In the genomic region with DNA sequence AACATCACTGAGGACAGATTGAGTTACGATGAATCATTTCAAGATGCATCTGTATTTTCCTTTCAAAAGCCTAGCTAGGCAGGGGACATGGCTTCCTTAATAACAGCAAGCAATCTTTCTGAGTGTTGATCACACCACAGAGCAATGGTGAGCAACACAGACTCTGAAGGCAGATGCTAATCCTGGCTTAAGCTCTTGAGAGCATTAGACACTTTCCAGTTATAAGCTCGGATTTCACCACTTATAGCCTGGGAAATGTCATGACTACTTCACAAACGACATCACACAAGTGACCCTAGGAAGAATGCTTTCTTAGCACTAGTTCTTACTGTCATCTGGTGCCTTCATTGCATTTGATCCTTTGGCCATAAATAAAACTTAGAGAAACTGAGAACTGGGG, we compare ENCODE assay signal across 28 mouse cellular contexts. TPM values are rescaled to one million over a fixed set of nuclear protein-coding genes. Genes with fewer than 3 reads are reported as not detected.
DNase-seq lines count a peak whose midpoint lies in the region; ATAC-seq and TF ChIP-seq lines count a peak whose summit lies in the region.
"Had no signal": no experiment of that assay in that cellular context is flagged by ENCODE, and none has a peak within 500 bp of the region (broad histone marks: within the 10 kb centered on the region; RNA-seq: fewer than 3 reads in every experiment).

No protein-coding gene starts in this region.

- no peak for TF ChIP-seq EP300 in lung, postnatal 0 days (IDR thresholded peaks at IDR 0.05)

- ATAC-seq in Patski = peak; percentile 35
- ATAC-seq in lung, postnatal 0 days = no peak
- ATAC-seq: CD4-positive, CD25-positive, alpha-beta regulatory T cell, adult 4 months; forebrain, embryonic 13.5 days; forebrain, embryonic 15.5 days; forebrain, postnatal 0 days had no signal

- H3K27ac ChIP-seq in forebrain, embryonic 10.5 days = no peak overlapping the region
- H3K27ac ChIP-seq in lung, postnatal 0 days (ENCODE audit: low read length) = no peak overlapping the region
- H3K27ac ChIP-seq: embryonic facial prominence, embryonic 12.5 days; embryonic facial prominence, embryonic 15.5 days; forebrain, embryonic 13.5 days; forebrain, embryonic 15.5 days had no signal

- H3K4me3 ChIP-seq in forebrain, embryonic 10.5 days = no peak overlapping the region
- no peak overlapping the region for H3K4me3 ChIP-seq in lung, postnatal 0 days (ENCODE audit: low read depth, low read length)
- H3K4me3 ChIP-seq: embryonic facial prominence, embryonic 12.5 days; embryonic facial prominence, embryonic 15.5 days; erythroblast, embryonic 14.5 days; forebrain, embryonic 13.5 days; forebrain, embryonic 15.5 days had no signal

- 79% methylated on average over 3 of the region's 3 CpGs for WGBS in forebrain, embryonic 10.5 days
- WGBS in lung, postnatal 0 days = 65% methylated on average over 3 of the region's 3 CpGs

- no peak overlapping the region for H3K4me2 ChIP-seq in lung, postnatal 0 days (replicated peaks; ENCODE audit: low read depth, low read length)
- H3K4me2 ChIP-seq: embryonic facial prominence, embryonic 12.5 days; embryonic facial prominence, embryonic 15.5 days; forebrain, embryonic 13.5 days; forebrain, embryonic 15.5 days had no signal

- no peaks in the 10 kb centered on the region for H3K9me3 ChIP-seq in forebrain, embryonic 10.5 days
- no peaks in the 10 kb centered on the region for H3K9me3 ChIP-seq in lung, postnatal 0 days (ENCODE audit: low read length)
- H3K9me3 ChIP-seq: embryonic facial prominence, embryonic 12.5 days; embryonic facial prominence, embryonic 15.5 days; forebrain, embryonic 13.5 days; forebrain, embryonic 15.5 days; G1E had no signal

- H3K27me3 ChIP-seq in Patski = no peaks in the 10 kb centered on the region
- H3K27me3 ChIP-seq in forebrain, embryonic 10.5 days (ENCODE audit: poor library complexity, severe bottlenecking) = no peaks in the 10 kb centered on the region
- no peaks in the 10 kb centered on the region for H3K27me3 ChIP-seq in lung, postnatal 0 days (replicated peaks; ENCODE audit: insufficient read depth, low read length)
- H3K27me3 ChIP-seq: CH12.LX; embryonic facial prominence, embryonic 12.5 days; embryonic facial prominence, embryonic 15.5 days; forebrain, embryonic 13.5 days; forebrain, embryonic 15.5 days had no signal

- peak; percentile 2 for DNase-seq in embryo, embryonic 10.5 days (ENCODE audit: low spot score)
- DNase-seq in embryo, embryonic 10 days (ENCODE audit: low spot score) = no peak
- DNase-seq in Patski (ENCODE audit: low read depth, low spot score) = peak; percentile 37
- DNase-seq in retina, adult 2 months (ENCODE audit: low read depth, low spot score) = peak; percentile 38
- DNase-seq in retina, postnatal 1 day = peak; percentile 75
- DNase-seq in cerebellum, postnatal 25 days = no peak
- no peak for DNase-seq in forebrain, embryonic 10.5 days (ENCODE audit: extremely low spot score, low spot score)
- no peak for DNase-seq in lung, postnatal 0 days (ENCODE audit: low spot score)
- DNase-seq: adrenal gland, adult 2 months; adrenal gland, postnatal 10 days; adrenal gland, postnatal 25 days; B cell, adult 2 months; cerebellum, adult 11-12 months; cerebellum, adult 2 months; cerebellum, adult 9-10 months; cerebellum, postnatal 10 days; cerebellum, postnatal 36 days; embryo, embryonic 11 days; forebrain, postnatal 0 days had no signal

- H3K36me3 ChIP-seq in forebrain, embryonic 10.5 days (replicated peaks) = no peaks in the 10 kb centered on the region
- no peaks in the 10 kb centered on the region for H3K36me3 ChIP-seq in lung, postnatal 0 days (ENCODE audit: insufficient read depth, low read length)
- H3K36me3 ChIP-seq: embryonic facial prominence, embryonic 12.5 days; embryonic facial prominence, embryonic 15.5 days; forebrain, embryonic 15.5 days; G1E had no signal

- H3K4me1 ChIP-seq in forebrain, embryonic 10.5 days = no peaks in the 10 kb centered on the region
- H3K4me1 ChIP-seq in lung, postnatal 0 days (ENCODE audit: insufficient read depth, low read depth, low read length) = no peaks in the 10 kb centered on the region
- H3K4me1 ChIP-seq: embryonic facial prominence, embryonic 12.5 days; embryonic facial prominence, embryonic 15.5 days; forebrain, embryonic 13.5 days; forebrain, embryonic 15.5 days had no signal

- in situ Hi-C loops in Patski (cut with MboI; ENCODE audit: low pct_unique_long_range_greater_than_20kb) = loop anchor here (5.0 kb wide), 1 partner anchor 79 kb away; no protein-coding TSS in a partner anchor

- POLR2A ChIA-PET in Patski (lab: Charles Lee) = no interaction called here

- CTCF ChIA-PET in Patski (lab: Charles Lee) = interaction anchor here (0.6 to 2.8 kb wide), 8 partner anchors 9 to 226 kb away, joined by 3 to 14 read pairs (median 5); no protein-coding TSS in a partner anchor

- no peak for TF ChIP-seq CTCF in Patski (IDR thresholded peaks at IDR 0.05)
- TF ChIP-seq CTCF in lung, postnatal 0 days (IDR thresholded peaks at IDR 0.05) = no peak

- no peak overlapping the region for H3K9ac ChIP-seq in lung, postnatal 0 days (replicated peaks; ENCODE audit: low read depth)
- H3K9ac ChIP-seq: embryonic facial prominence, embryonic 12.5 days; embryonic facial prominence, embryonic 15.5 days; forebrain, embryonic 13.5 days; forebrain, embryonic 15.5 days; forebrain, postnatal 0 days had no signal

RNA-seq across cellular contexts. Expression of a gene that starts 4.5 kb away (rescaled TPM):
- not detected for polyA plus RNA-seq in Patski (2021)
- polyA plus RNA-seq in forebrain, embryonic 10.5 days (2016; fragmentation: Nextera tagmentation; extraction: Ambion mirVana) = not detected in 2 replicates
- polyA plus RNA-seq in lung, postnatal 0 days (2015; fragmentation: Nextera tagmentation; extraction: Ambion mirVana) = not detected in 2 replicates
- polyA plus RNA-seq: adrenal gland, adult 2 months; CD4-positive, CD25-positive, alpha-beta regulatory T cell, adult 4 months; cerebellum, adult 2 months; erythroblast, embryonic 14.5 days; forebrain, embryonic 11.5 days; forebrain, embryonic 13.5 days; forebrain, embryonic 15.5 days; forebrain, postnatal 0 days; G1E had no signal

RNA-seq across cellular contexts. Expression of a gene that starts 53.2 kb away (rescaled TPM):
- polyA plus RNA-seq in Patski (2021) = 0.14 TPM
- polyA plus RNA-seq in forebrain, embryonic 10.5 days (2016; fragmentation: Nextera tagmentation; extraction: Ambion mirVana) = 0.05 TPM in 1 of 2 replicates, not detected in the other
- polyA plus RNA-seq in lung, postnatal 0 days (2015; fragmentation: Nextera tagmentation; extraction: Ambion mirVana) = not detected in 2 replicates
- polyA plus RNA-seq: adrenal gland, adult 2 months; CD4-positive, CD25-positive, alpha-beta regulatory T cell, adult 4 months; embryonic facial prominence, embryonic 15.5 days; erythroblast, embryonic 14.5 days; forebrain, embryonic 11.5 days; forebrain, embryonic 13.5 days; forebrain, embryonic 15.5 days; forebrain, postnatal 0 days; G1E had no signal

Comparison
In these comparisons a context has a peak if more than half of its experiments do, and no peak if none do; other contexts are left out.
1. DNase-seq: peak in embryo, embryonic 10.5 days (single experiment), Patski (single experiment), retina, adult 2 months (single experiment) and retina, postnatal 1 day (single experiment); none in embryo, embryonic 10 days (single experiment), cerebellum, postnatal 25 days (0 of 2), forebrain, embryonic 10.5 days (single experiment) and lung, postnatal 0 days (single experiment).